Mouse (Mus musculus): ENCODE measurements at regions not wholly inside any gene's neighbourhood (a gene's known extent, or its start where the extent isn't known, plus 50 kb on each side); places are given as distances from the start of the nearest gene placed in this dataset.
"Not testable (repeated sequence)": the region's sequence is repeated elsewhere in the genome, so short reads cannot be mapped to it uniquely, and the experiment has no call there.

GRCm38 (mm10) chrX:14792261-14792660 is 581.3 kb downstream of the H2al1n start:
- H3K79me2 ChIP-seq (ENCODE audit: control insufficient read depth, insufficient read depth, low read length); H3K4me3 ChIP-seq (ENCODE audit: insufficient read depth, low read depth, low read length); H3K4me1 ChIP-seq (ENCODE audit: control insufficient read depth, insufficient read depth, low read length); H3K27ac ChIP-seq (replicated peaks; ENCODE audit: insufficient read depth, low read depth, low read length); H3K9ac ChIP-seq (ENCODE audit: low read depth, low read length); H3K36me3 ChIP-seq (ENCODE audit: control insufficient read depth, insufficient read depth, low read length); H3K27me3 ChIP-seq (ENCODE audit: control insufficient read depth, insufficient read depth, low read length): not testable (repeated sequence)
- WGBS: 73% methylated on average over 2 of the region's 2 CpGs
- peak; percentile 29 for DNase-seq (ENCODE audit: extremely low read depth, low read depth, low spot score)

GRCm38 (mm10) chrX:14835862-14836261 is 624.9 kb downstream of the H2al1n start:
- H3K27me3 ChIP-seq (ENCODE audit: control insufficient read depth, insufficient read depth, low read length): no peaks in the 10 kb centered on the region
- no peak overlapping the region for H3K9ac ChIP-seq (ENCODE audit: low read depth, low read length)
- no peak for TF ChIP-seq POLR2A (IDR thresholded peaks at IDR 0.05; ENCODE audit: extremely low read depth, insufficient read depth, low read length)
- TF ChIP-seq CTCF (IDR thresholded peaks at IDR 0.05; ENCODE audit: low read depth, low read length): no peak
- 80% methylated on average over 4 of the region's 4 CpGs for WGBS
- no peak for DNase-seq (ENCODE audit: extremely low read depth, low read depth, low spot score)
- no peak overlapping the region for H3K4me3 ChIP-seq (ENCODE audit: insufficient read depth, low read depth, low read length)
- H3K27ac ChIP-seq (replicated peaks; ENCODE audit: insufficient read depth, low read depth, low read length): no peak overlapping the region
- no peaks in the 10 kb centered on the region for H3K36me3 ChIP-seq (ENCODE audit: control insufficient read depth, insufficient read depth, low read length)
- H3K4me1 ChIP-seq (ENCODE audit: control insufficient read depth, insufficient read depth, low read length): no peaks in the 10 kb centered on the region
- no peaks in the 10 kb centered on the region for H3K79me2 ChIP-seq (ENCODE audit: control insufficient read depth, insufficient read depth, low read length)

- Histone ChIP-seq H3K9ac (ENCODE audit: low read depth, low read length) (no peak overlapping the region), H3K4me3 (ENCODE audit: insufficient read depth, low read depth, low read length) (no peak overlapping the region), H3K27ac (replicated peaks; ENCODE audit: insufficient read depth, low read depth, low read length) (no peak overlapping the region), H3K36me3 (ENCODE audit: control insufficient read depth, insufficient read depth, low read length) (no peaks in the 10 kb centered on the region), H3K79me2 (ENCODE audit: control insufficient read depth, insufficient read depth, low read length) (no peaks in the 10 kb centered on the region), H3K4me1 (ENCODE audit: control insufficient read depth, insufficient read depth, low read length) (no peaks in the 10 kb centered on the region), H3K27me3 (ENCODE audit: control insufficient read depth, insufficient read depth, low read length) (no peaks in the 10 kb centered on the region)
- WGBS: 74% methylated on average over 7 of the region's 7 CpGs
- no peak for TF ChIP-seq CTCF (IDR thresholded peaks at IDR 0.05; ENCODE audit: low read depth, low read length)
- TF ChIP-seq POLR2A (IDR thresholded peaks at IDR 0.05; ENCODE audit: extremely low read depth, insufficient read depth, low read length): no peak
- no peak for DNase-seq (ENCODE audit: extremely low read depth, low read depth, low spot score)
Observed at GRCm38 (mm10) chrX:14839740-14840419, 628.9 kb downstream of the H2al1n start.

GRCm38 (mm10) chrX:14840420-14840757 is 629.4 kb downstream of the H2al1n start:
- DNase-seq (ENCODE audit: extremely low read depth, low read depth, low spot score): no peak
- no peak overlapping the region for H3K27ac ChIP-seq (replicated peaks; ENCODE audit: insufficient read depth, low read depth, low read length)
- H3K36me3 ChIP-seq (ENCODE audit: control insufficient read depth, insufficient read depth, low read length): no peaks in the 10 kb centered on the region
- no peaks in the 10 kb centered on the region for H3K79me2 ChIP-seq (ENCODE audit: control insufficient read depth, insufficient read depth, low read length)
- H3K4me3 ChIP-seq (ENCODE audit: insufficient read depth, low read depth, low read length): no peak overlapping the region
- H3K27me3 ChIP-seq (ENCODE audit: control insufficient read depth, insufficient read depth, low read length): no peaks in the 10 kb centered on the region
- WGBS: 78% methylated on average over 7 of the region's 7 CpGs
- no peaks in the 10 kb centered on the region for H3K4me1 ChIP-seq (ENCODE audit: control insufficient read depth, insufficient read depth, low read length)
- TF ChIP-seq POLR2A (IDR thresholded peaks at IDR 0.05; ENCODE audit: extremely low read depth, insufficient read depth, low read length) (no peak), CTCF (IDR thresholded peaks at IDR 0.05; ENCODE audit: low read depth, low read length) (no peak)
- H3K9ac ChIP-seq (ENCODE audit: low read depth, low read length): no peak overlapping the region

GRCm38 (mm10) chrX:14845353-14845752 is 634.4 kb downstream of the H2al1n start:
- H3K27me3 ChIP-seq (ENCODE audit: control insufficient read depth, insufficient read depth, low read length): no peaks in the 10 kb centered on the region
- DNase-seq (ENCODE audit: extremely low read depth, low read depth, low spot score): no peak

GRCm38 (mm10) chrX:14884612-14885011 is 673.7 kb downstream of the H2al1n start:
- Histone ChIP-seq H3K27ac (replicated peaks; ENCODE audit: insufficient read depth, low read depth, low read length) (no peak overlapping the region), H3K27me3 (ENCODE audit: control insufficient read depth, insufficient read depth, low read length) (no peaks in the 10 kb centered on the region), H3K4me3 (ENCODE audit: insufficient read depth, low read depth, low read length) (no peak overlapping the region), H3K79me2 (ENCODE audit: control insufficient read depth, insufficient read depth, low read length) (no peaks in the 10 kb centered on the region), H3K36me3 (ENCODE audit: control insufficient read depth, insufficient read depth, low read length) (no peaks in the 10 kb centered on the region), H3K4me1 (ENCODE audit: control insufficient read depth, insufficient read depth, low read length) (no peaks in the 10 kb centered on the region), H3K9ac (ENCODE audit: low read depth, low read length) (no peak overlapping the region)
- DNase-seq (ENCODE audit: extremely low read depth, low read depth, low spot score): no peak
- 89% methylated on average over 3 of the region's 3 CpGs for WGBS
- TF ChIP-seq CTCF (IDR thresholded peaks at IDR 0.05; ENCODE audit: low read depth, low read length) (no peak), POLR2A (IDR thresholded peaks at IDR 0.05; ENCODE audit: extremely low read depth, insufficient read depth, low read length) (no peak)

More at GRCm38 (mm10) chrX:14845353-14845752, 634.4 kb downstream of the H2al1n start:
- no peak for TF ChIP-seq CTCF (IDR thresholded peaks at IDR 0.05; ENCODE audit: low read depth, low read length)
- no peak for TF ChIP-seq POLR2A (IDR thresholded peaks at IDR 0.05; ENCODE audit: extremely low read depth, insufficient read depth, low read length)
- Histone ChIP-seq H3K4me1 (ENCODE audit: control insufficient read depth, insufficient read depth, low read length) (no peaks in the 10 kb centered on the region), H3K36me3 (ENCODE audit: control insufficient read depth, insufficient read depth, low read length) (no peaks in the 10 kb centered on the region), H3K27ac (replicated peaks; ENCODE audit: insufficient read depth, low read depth, low read length) (no peak overlapping the region), H3K4me3 (ENCODE audit: insufficient read depth, low read depth, low read length) (no peak overlapping the region), H3K9ac (ENCODE audit: low read depth, low read length) (no peak overlapping the region), H3K79me2 (ENCODE audit: control insufficient read depth, insufficient read depth, low read length) (no peaks in the 10 kb centered on the region)

Data from liver, adult 2 months (tissue).